Mouse (Mus musculus): ENCODE results near the gene Npy1r. TPM values are rescaled to one million over a fixed set of nuclear protein-coding genes. Genes with fewer than 3 reads are reported as not detected.

The Npy1r gene
- not detected in 4 replicates for total RNA-seq (2023)

GRCm38 (mm10) chr8:66696970-66697843, at the start of gene Npy1r:
Npy1r (plus strand) TSS chr8:66697192.

GRCm38 (mm10) chr8:66687511-66688329, 9.3 kb upstream of the Npy1r start, which contains the start of gene Npy5r:
Npy5r (minus strand) TSS chr8:66688128.

Other genes starting within 250 kb of the Npy1r start
- gene Tma16, start 210.7 kb upstream of the Npy1r start, total RNA-seq (2023), result 22.5 to 27.2 TPM (median 23.6 TPM) in 4 replicates
- gene Tktl2, start 185.4 kb upstream of the Npy1r start, total RNA-seq (2023), result not detected in 4 replicates
- gene Npy5r, start 9.1 kb upstream of the Npy1r start, total RNA-seq (2023), result not detected in 4 replicates
- 18.0 to 20.9 TPM (median 19.7 TPM) in 4 replicates for gene Naf1, start 163.0 kb downstream of the Npy1r start, total RNA-seq (2023)